Mouse (Mus musculus): ENCODE data around the gene Dag1. TPM values are rescaled to one million over a fixed set of nuclear protein-coding genes. Genes with fewer than 3 reads are reported as not detected.

The Dag1 gene
- polyA plus RNA-seq, 1 experiment from 2014 or later, result 85.9 TPM

DNA sequence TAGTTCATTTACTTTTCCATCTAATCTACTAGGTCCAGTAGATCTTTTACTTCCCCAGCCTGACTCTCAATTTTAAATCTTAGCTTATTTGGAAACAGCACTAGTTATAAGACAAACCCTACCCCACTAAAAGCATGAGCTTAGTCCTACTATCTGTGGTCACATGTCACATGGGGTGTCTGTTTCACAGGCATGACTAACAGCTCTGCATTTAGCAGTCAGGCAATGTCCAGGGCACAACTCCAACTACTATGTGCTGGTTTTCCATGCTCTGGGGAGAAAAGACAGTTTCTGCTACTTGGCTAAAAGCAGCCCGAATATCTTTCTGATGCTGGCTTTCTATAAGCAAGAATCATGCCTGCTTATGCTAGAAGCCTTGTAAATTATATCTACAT, 43.4 kb downstream of the Dag1 start:
- no peak overlapping the region for H3K4me2 ChIP-seq (replicated peaks)
- peaks cover 14% of the 10 kb centered on the region for H3K4me1 ChIP-seq
- no peak overlapping the region for H3K9ac ChIP-seq
- H3K9me3 ChIP-seq (replicated peaks), result no peaks in the 10 kb centered on the region
- no peaks in the 10 kb centered on the region for H3K27me3 ChIP-seq
- WGBS, result 47% methylated on average over 1 of the region's 1 CpGs
- no peak overlapping the region for H3K4me3 ChIP-seq (replicated peaks)
- peak overlapping the region; percentile 58 for H3K27ac ChIP-seq (replicated peaks)
- H3K36me3 ChIP-seq, result peaks cover 23% of the 10 kb centered on the region
- no peak for ATAC-seq (ENCODE audit: insufficient number of reproducible peaks, low FRiP score, low TSS enrichment, low read depth)

DNA sequence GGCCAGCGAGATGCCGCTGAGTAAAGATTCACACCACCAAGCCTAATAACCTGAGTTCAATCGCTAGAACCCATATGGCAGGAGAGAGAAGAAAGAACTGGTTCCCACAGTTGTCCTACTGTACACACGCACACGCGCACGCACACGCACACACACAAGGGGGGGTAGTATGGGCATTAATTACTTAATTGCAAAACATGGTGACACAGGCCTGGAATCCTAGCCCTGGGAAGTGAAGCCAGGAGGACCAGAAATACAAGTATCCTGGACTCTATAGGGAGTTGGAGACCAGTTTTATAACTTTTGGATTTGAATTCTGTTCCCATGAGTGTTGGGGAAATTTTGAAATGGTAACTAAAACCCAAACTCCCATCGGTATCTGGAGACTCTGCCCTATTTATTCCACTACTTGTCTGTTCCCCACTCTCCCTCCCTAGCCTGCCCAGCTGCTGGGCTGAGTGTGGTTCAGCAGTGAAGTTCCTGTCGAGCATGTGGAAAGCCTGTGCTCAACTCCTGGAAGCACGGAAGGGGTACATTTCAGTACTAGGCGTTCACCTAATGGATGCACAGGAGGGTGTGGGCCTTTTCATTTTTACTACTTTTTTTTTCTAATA, 43.9 kb downstream of the Dag1 start:
- 64% methylated on average over 12 of the region's 12 CpGs for WGBS
- H3K27ac ChIP-seq (replicated peaks), result peak overlapping the region; percentile 58

DNA sequence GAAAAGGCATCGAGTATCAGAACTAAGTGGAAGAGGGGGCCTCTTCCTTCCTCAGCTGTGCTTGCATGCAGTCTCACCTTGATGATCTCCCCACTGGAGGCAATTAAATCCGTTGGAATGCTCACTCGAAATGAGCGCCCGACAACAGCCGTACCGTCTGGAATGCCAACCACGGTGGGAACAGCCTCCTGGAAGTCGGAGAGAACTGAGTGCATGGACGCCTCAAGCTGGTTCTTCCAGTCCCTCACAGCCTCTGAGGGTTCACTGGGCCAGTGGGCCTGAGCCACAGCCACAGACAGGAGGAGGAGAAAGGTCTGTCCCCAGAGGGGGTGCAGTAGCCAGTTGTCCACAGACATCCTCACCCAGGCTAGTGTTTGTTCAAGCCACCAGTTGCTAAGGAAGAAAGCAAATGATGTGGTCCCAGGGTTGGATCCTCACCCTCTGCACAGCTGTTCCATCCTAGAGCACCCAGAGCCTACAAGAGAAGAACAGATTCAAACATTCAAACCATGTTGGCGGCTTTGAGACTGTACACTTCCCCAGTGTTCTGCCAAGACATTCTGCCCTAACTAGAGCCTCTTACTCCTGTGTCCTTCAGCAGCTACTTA, 45.7 kb downstream of the Dag1 start:
- H3K36me3 ChIP-seq, result peaks cover 23% of the 10 kb centered on the region
- H3K27me3 ChIP-seq, result no peaks in the 10 kb centered on the region
- no peak overlapping the region for H3K4me2 ChIP-seq (replicated peaks)
- H3K4me1 ChIP-seq, result peaks cover 20% of the 10 kb centered on the region
- no peak overlapping the region for H3K4me3 ChIP-seq (replicated peaks)
- H3K27ac ChIP-seq (replicated peaks), result no peak overlapping the region
- no peak for ATAC-seq (ENCODE audit: insufficient number of reproducible peaks, low FRiP score, low TSS enrichment, low read depth)
- H3K9me3 ChIP-seq (replicated peaks), result no peaks in the 10 kb centered on the region
- no peak overlapping the region for H3K9ac ChIP-seq
- WGBS, result 58% methylated on average over 11 of the region's 11 CpGs

More for the DNA sequence above, 43.9 kb downstream of the Dag1 start:
- Histone ChIP-seq H3K9me3 (replicated peaks) (no peaks in the 10 kb centered on the region), H3K4me3 (replicated peaks) (no peak overlapping the region), H3K27me3 (no peaks in the 10 kb centered on the region), H3K36me3 (peaks cover 23% of the 10 kb centered on the region), H3K4me2 (replicated peaks) (no peak overlapping the region), H3K9ac (no peak overlapping the region), H3K4me1 (peaks cover 14% of the 10 kb centered on the region)
- no peak for ATAC-seq (ENCODE audit: insufficient number of reproducible peaks, low FRiP score, low TSS enrichment, low read depth)

DNA sequence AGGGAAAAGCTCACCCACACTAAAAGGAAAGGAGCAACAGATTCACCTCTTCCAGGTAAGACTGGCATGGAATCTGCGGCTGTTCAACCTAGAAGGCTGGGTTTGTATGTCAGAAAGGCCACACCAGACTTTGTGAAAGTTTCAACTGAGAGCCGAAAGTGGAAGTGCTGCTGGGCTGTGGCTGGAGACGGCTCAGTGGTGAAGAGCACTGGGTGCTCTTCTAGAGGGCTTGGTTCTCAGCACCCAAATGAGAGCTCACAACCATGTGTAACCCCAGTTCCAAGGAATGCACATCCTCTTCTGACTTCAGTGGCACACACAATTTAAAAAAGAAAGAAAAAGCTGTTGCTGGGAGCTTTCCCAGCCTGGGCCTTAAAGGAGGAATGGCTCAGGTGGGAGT, 46.4 kb downstream of the Dag1 start:
- Histone ChIP-seq H3K27ac (replicated peaks) (no peak overlapping the region), H3K36me3 (peaks cover 23% of the 10 kb centered on the region), H3K27me3 (no peaks in the 10 kb centered on the region), H3K4me2 (replicated peaks) (no peak overlapping the region), H3K9ac (no peak overlapping the region), H3K9me3 (replicated peaks) (no peaks in the 10 kb centered on the region), H3K4me3 (replicated peaks) (no peak overlapping the region), H3K4me1 (peaks cover 21% of the 10 kb centered on the region)
- no peak for ATAC-seq (ENCODE audit: insufficient number of reproducible peaks, low FRiP score, low TSS enrichment, low read depth)
- whole genome bisulfite sequencing, result 93% methylated on average over 3 of the region's 3 CpGs

DNA sequence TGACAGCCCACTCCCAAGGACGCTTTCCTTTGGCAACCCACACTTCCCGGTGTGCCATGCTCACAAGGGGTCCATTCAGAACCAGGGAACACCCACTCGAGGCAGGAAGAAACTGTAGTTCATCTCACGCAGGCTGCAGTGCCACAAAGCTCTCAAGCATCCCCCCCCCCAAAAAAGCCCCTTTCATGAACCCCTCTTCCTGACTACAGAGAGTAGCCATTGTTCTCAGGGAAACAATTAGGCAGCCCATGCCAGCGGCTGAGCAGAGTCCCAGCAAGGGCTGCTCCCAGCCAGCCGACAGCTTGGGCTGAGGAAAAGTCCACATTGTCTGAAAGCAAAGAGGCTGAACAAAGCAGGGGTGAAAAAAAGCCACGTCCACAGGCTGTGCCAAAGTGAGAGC, 50.7 kb downstream of the Dag1 start:
- WGBS, result 38% methylated on average over 7 of the region's 7 CpGs
- ATAC-seq (ENCODE audit: insufficient number of reproducible peaks, low FRiP score, low TSS enrichment, low read depth), result no peak
- no peaks in the 10 kb centered on the region for H3K27me3 ChIP-seq
- no peak overlapping the region for H3K9ac ChIP-seq
- H3K9me3 ChIP-seq (replicated peaks), result no peaks in the 10 kb centered on the region
- H3K36me3 ChIP-seq, result peaks cover 41% of the 10 kb centered on the region
- peak overlapping the region; percentile 56; the same call in 1 of the 2 replicates for H3K27ac ChIP-seq (replicated peaks)
- H3K4me3 ChIP-seq (replicated peaks), result no peak overlapping the region
- H3K4me2 ChIP-seq (replicated peaks), result no peak overlapping the region
- 0 out of 2 replicates have a peak, but pooled peaks cover 7% of the 10 kb centered on the region for H3K4me1 ChIP-seq

DNA sequence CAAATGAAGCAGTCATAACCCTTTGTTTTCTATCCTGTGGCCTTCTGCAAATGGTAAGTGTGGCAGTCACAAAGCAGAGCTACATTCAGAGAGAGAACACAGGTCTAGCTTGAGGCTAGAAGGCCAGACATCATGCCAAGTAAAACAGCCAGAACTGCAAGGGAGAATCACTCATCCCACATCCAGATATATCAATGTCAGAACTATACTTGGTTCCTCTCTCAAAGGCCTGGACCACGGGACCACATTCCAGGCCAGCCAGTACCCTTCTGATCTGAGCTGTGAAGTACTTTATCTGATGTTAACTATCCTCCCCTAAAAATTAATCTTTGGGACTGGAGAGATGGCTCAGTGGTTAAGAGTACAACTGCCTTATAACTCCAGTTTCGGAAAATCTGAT, 51.3 kb downstream of the Dag1 start:
- Histone ChIP-seq H3K4me3 (replicated peaks) (no peak overlapping the region), H3K9ac (no peak overlapping the region), H3K27ac (replicated peaks) (no peak overlapping the region; the same call in 1 of the 2 replicates), H3K27me3 (no peaks in the 10 kb centered on the region), H3K4me1 (0 out of 2 replicates have a peak, but pooled peaks cover 7% of the 10 kb centered on the region), H3K4me2 (replicated peaks) (no peak overlapping the region), H3K9me3 (replicated peaks) (no peaks in the 10 kb centered on the region), H3K36me3 (peaks cover 41% of the 10 kb centered on the region)
- ATAC-seq (ENCODE audit: insufficient number of reproducible peaks, low FRiP score, low TSS enrichment, low read depth), result no peak
- WGBS, result 82% methylated on average over 2 of the region's 2 CpGs

- H3K9ac ChIP-seq, result no peak overlapping the region
- no peaks in the 10 kb centered on the region for H3K27me3 ChIP-seq
- peaks cover 9% of the 10 kb centered on the region for H3K4me1 ChIP-seq
- no peak for ATAC-seq (ENCODE audit: insufficient number of reproducible peaks, low FRiP score, low TSS enrichment, low read depth)
- H3K36me3 ChIP-seq, result peaks cover 35% of the 10 kb centered on the region
- WGBS, result 82% methylated on average over 3 of the region's 3 CpGs
- H3K9me3 ChIP-seq (replicated peaks), result no peaks in the 10 kb centered on the region
- no peak overlapping the region for H3K27ac ChIP-seq (replicated peaks)
- H3K4me2 ChIP-seq (replicated peaks), result no peak overlapping the region
- no peak overlapping the region for H3K4me3 ChIP-seq (replicated peaks)
Measured at GRCm38 (mm10) chr9:108205571-108205901, 58.2 kb downstream of the Dag1 start.

GRCm38 (mm10) chr9:108204884-108205570, 58.7 kb downstream of the Dag1 start:
- no peak overlapping the region for H3K27ac ChIP-seq (replicated peaks)
- H3K9me3 ChIP-seq (replicated peaks), result no peaks in the 10 kb centered on the region
- no peak overlapping the region for H3K4me3 ChIP-seq (replicated peaks)
- H3K36me3 ChIP-seq, result peaks cover 35% of the 10 kb centered on the region
- H3K4me1 ChIP-seq, result peaks cover 13% of the 10 kb centered on the region
- 77% methylated on average over 8 of the region's 8 CpGs for WGBS
- ATAC-seq (ENCODE audit: insufficient number of reproducible peaks, low FRiP score, low TSS enrichment, low read depth), result no peak
- no peak overlapping the region for H3K4me2 ChIP-seq (replicated peaks)
- no peak overlapping the region for H3K9ac ChIP-seq
- H3K27me3 ChIP-seq, result no peaks in the 10 kb centered on the region

- H3K36me3 ChIP-seq, result peaks cover 15% of the 10 kb centered on the region
- H3K4me2 ChIP-seq (replicated peaks), result no peak overlapping the region
- no peak overlapping the region for H3K4me3 ChIP-seq (replicated peaks)
- no peak overlapping the region for H3K9ac ChIP-seq
- H3K4me1 ChIP-seq, result peaks cover 13% of the 10 kb centered on the region
- no peaks in the 10 kb centered on the region for H3K9me3 ChIP-seq (replicated peaks)
- ATAC-seq (ENCODE audit: insufficient number of reproducible peaks, low FRiP score, low TSS enrichment, low read depth), result no peak
- WGBS, result 34% methylated on average over 13 of the region's 13 CpGs
- H3K27ac ChIP-seq (replicated peaks), result no peak overlapping the region
- no peaks in the 10 kb centered on the region for H3K27me3 ChIP-seq
Measured at GRCm38 (mm10) chr9:108203015-108203414, 60.7 kb downstream of the Dag1 start.

DNA sequence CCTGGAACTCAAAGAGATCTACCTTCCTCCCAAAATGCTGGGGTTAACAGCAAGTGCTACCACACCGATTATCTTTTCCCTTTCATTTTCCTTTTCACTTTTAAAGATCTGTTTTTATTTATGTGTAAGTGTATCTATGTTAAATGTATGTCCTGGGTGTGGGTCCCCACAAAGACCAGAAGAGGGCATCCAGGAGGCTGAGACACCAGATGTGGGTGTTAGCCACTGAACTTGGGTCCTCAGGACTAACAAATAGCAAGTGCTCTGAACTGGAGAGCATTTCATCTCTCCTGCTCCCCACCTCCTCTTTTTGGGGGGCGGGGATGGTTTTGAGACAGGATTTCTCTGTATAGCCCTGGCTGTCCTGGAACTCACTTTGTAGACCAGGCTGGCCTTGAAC, 61.6 kb downstream of the Dag1 start:
- Histone ChIP-seq H3K27ac (replicated peaks) (no peak overlapping the region), H3K4me3 (replicated peaks) (no peak overlapping the region), H3K4me1 (peaks cover 19% of the 10 kb centered on the region), H3K9me3 (replicated peaks) (no peaks in the 10 kb centered on the region), H3K36me3 (peaks cover 7% of the 10 kb centered on the region), H3K9ac (no peak overlapping the region), H3K4me2 (replicated peaks) (no peak overlapping the region), H3K27me3 (no peaks in the 10 kb centered on the region)
- ATAC-seq (ENCODE audit: insufficient number of reproducible peaks, low FRiP score, low TSS enrichment, low read depth), result no peak
- WGBS, result 94% methylated on average over 2 of the region's 2 CpGs

GRCm38 (mm10) chr9:108201160-108201559, 62.6 kb downstream of the Dag1 start:
- Histone ChIP-seq H3K36me3 (peaks cover 1% of the 10 kb centered on the region; the same call in 1 of the 2 replicates), H3K27me3 (no peaks in the 10 kb centered on the region), H3K27ac (replicated peaks) (peak overlapping the region; percentile 39; the same call in 1 of the 2 replicates), H3K9ac (no peak overlapping the region), H3K4me1 (peaks cover 26% of the 10 kb centered on the region), H3K9me3 (replicated peaks) (no peaks in the 10 kb centered on the region), H3K4me2 (replicated peaks) (peak overlapping the region; percentile 51), H3K4me3 (replicated peaks) (peak overlapping the region; percentile 24)
- ATAC-seq (ENCODE audit: insufficient number of reproducible peaks, low FRiP score, low TSS enrichment, low read depth), result peak; percentile 91
- under 1% methylated on average over 13 of the region's 13 CpGs for WGBS

Data from embryonic facial prominence, embryonic 15.5 days (tissue).